Mouse (Mus musculus): ENCODE measurements around the gene 2010111I01Rik.

GRCm38 (mm10) chr13:63304799-63305159, 340.1 kb downstream of the 2010111I01Rik start:
- TF ChIP-seq USF1 (IDR thresholded peaks at IDR 0.05; ENCODE audit: low read depth) (no peak), POLR2AphosphoS2 (IDR thresholded peaks at IDR 0.05; ENCODE audit: insufficient read length, low read depth) (peak; percentile 18), MAX (IDR thresholded peaks at IDR 0.05; ENCODE audit: low read depth) (no peak)
